In the genomic region with DNA sequence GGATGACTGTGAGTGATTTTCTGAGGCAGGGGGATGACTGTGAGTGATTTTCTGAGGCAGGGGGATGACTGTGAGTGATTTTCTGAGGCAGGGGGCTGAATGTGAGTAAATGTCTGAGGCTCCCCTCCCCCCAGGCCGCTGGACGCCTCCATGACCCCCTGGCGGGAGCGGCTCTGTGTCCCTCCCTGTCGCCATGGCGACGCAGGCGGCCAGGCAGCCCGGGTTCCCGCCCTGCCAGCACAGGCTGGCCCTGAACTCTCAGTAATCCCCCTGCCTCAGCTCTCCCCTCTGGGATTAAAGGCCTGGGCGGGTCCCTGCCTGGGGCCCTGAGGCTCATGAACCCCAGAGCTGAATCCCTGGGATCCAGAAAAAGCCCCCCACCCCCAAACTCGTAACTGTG, we compare ENCODE assay signal across 10 mouse cellular contexts. TPM values are rescaled to one million over a fixed set of nuclear protein-coding genes. Genes with fewer than 3 reads are reported as not detected.
DNase-seq lines count a peak whose midpoint lies in the region.
"Had no signal": no experiment of that assay in that cellular context is flagged by ENCODE, and none has a peak within 500 bp of the region (broad histone marks: within the 10 kb centered on the region; RNA-seq: fewer than 3 reads in every experiment).

No protein-coding gene starts in this region.

- peak; percentile 44 to 55 for DNase-seq in adrenal gland, adult (ENCODE audit: inconsistent age in 2 of 2, low spot score in 1 of 2)
- DNase-seq in cerebellum, postnatal 25 days = peak; percentile 16 to 22
- DNase-seq in gastrocnemius, postnatal 4 days (ENCODE audit: low spot score in 2 of 2) = peak; percentile 21 to 71
- peak; percentile 11 for DNase-seq in layer of hippocampus, adult 9-11 months
- peak; percentile 21 to 37 for DNase-seq in natural killer cell, adult 2 months (ENCODE audit: low spot score in 2 of 2)
- DNase-seq in spleen, postnatal 4 days (ENCODE audit: low spot score in 2 of 2) = peak; percentile 46 to 81
- DNase-seq in urinary bladder, adult 2 months (ENCODE audit: low spot score) = peak; percentile 51

RNA-seq across cellular contexts. Expression of a gene that starts 24.6 kb away (rescaled TPM):
- under 1 TPM; 0.10 to 0.31 TPM for total RNA-seq in gastrocnemius, postnatal 4 days (2021)
- 0.14 and 0.16 TPM in 2 replicates for polyA plus RNA-seq in urinary bladder, adult 2 months (2012; rRNA removed)
- total RNA-seq: heart, postnatal 36 days had no signal
- polyA plus RNA-seq: liver, adult 2 months; lung, embryonic 15.5 days had no signal

Comparison
In these comparisons a context has a peak if more than half of its experiments do, and no peak if none do; other contexts are left out.
1. Peak in every context shown above with its lines: DNase-seq.
2. DNase-seq: peak in every context shown above with its lines; median percentile 64 in spleen, postnatal 4 days; 51 in urinary bladder, adult 2 months; 50 in adrenal gland, adult; 46 in gastrocnemius, postnatal 4 days; 29 in natural killer cell, adult 2 months; 19 in cerebellum, postnatal 25 days; 11 in layer of hippocampus, adult 9-11 months.